Mouse (Mus musculus): Measurements from ENCODE around the gene Ulk4.
"Not testable (repeated sequence)": the region's sequence is repeated elsewhere in the genome, so short reads cannot be mapped to it uniquely, and the experiment has no call there.

Gene Ulk4

GRCm38 (mm10) chr9:120929081-120929480, 347.9 kb downstream of the Ulk4 start, which contains the start of gene Ctnnb1:
Gene Ctnnb1 (plus strand): TSS chr9:120929216.
- DNase-seq, result no peak

GRCm38 (mm10) chr9:120926939-120927606, 349.9 kb downstream of the Ulk4 start:
- no peak for DNase-seq

GRCm38 (mm10) chr9:120926126-120926525, 350.9 kb downstream of the Ulk4 start:
- no peak for DNase-seq

GRCm38 (mm10) chr9:120919130-120919529, 357.9 kb downstream of the Ulk4 start:
- no peak for DNase-seq

GRCm38 (mm10) chr9:120918642-120919041, 358.4 kb downstream of the Ulk4 start:
- no peak for DNase-seq

- DNase-seq, result peak in 1 of 2 experiments; percentile 37
These were observed 358.8 kb downstream of the Ulk4 start for GRCm38 (mm10) chr9:120918211-120918610.

GRCm38 (mm10) chr9:120917619-120918018, 359.4 kb downstream of the Ulk4 start:
- DNase-seq, result not testable (repeated sequence)

- DNase-seq, result peak; percentile 32 to 62
These were observed 362.0 kb downstream of the Ulk4 start for GRCm38 (mm10) chr9:120914877-120915459.

- DNase-seq, result no peak
These were observed 362.6 kb downstream of the Ulk4 start for GRCm38 (mm10) chr9:120914429-120914828.

GRCm38 (mm10) chr9:120913152-120913551, 363.8 kb downstream of the Ulk4 start:
- no peak for DNase-seq

GRCm38 (mm10) chr9:120908461-120908860, 368.5 kb downstream of the Ulk4 start:
- DNase-seq, result no peak
